Mouse (Mus musculus) liver, adult (tissue): ENCODE measurements around the gene Dsel.

Experiments used
- GATA4 ChIP-seq: IDR thresholded peaks from 2 replicates; pipeline ENCODE4 v1.6.1; 2014; ENCODE audit warnings: mild to moderate bottlenecking, low read length; ENCODE audit not compliant: insufficient replicate concordance

Gene Dsel

GRCm38 (mm10) chr1:111864779-111865165, at the start of gene Dsel:
Gene Dsel (minus strand): TSS chr1:111864918.
- TF ChIP-seq GATA4 = no peak

GRCm38 (mm10) chr1:111911424-111911823, 46.7 kb upstream of the Dsel start:
- no peak for TF ChIP-seq GATA4

- TF ChIP-seq GATA4 = no peak
These were observed 18.6 kb upstream of the Dsel start for GRCm38 (mm10) chr1:111883336-111883735.

GRCm38 (mm10) chr1:111875784-111876183, 11.1 kb upstream of the Dsel start:
- TF ChIP-seq GATA4 = no peak

GRCm38 (mm10) chr1:111873196-111873595, 8.5 kb upstream of the Dsel start:
- no peak for TF ChIP-seq GATA4

- no peak for TF ChIP-seq GATA4
These were observed 749 bp upstream of the Dsel start for GRCm38 (mm10) chr1:111865467-111865866.

- TF ChIP-seq GATA4 = no peak
These were observed 497 bp downstream of the Dsel start for GRCm38 (mm10) chr1:111864063-111864778.

- no peak for TF ChIP-seq GATA4
These were observed 6.9 kb downstream of the Dsel start for GRCm38 (mm10) chr1:111857852-111858251.

GRCm38 (mm10) chr1:111852439-111852838, 12.3 kb downstream of the Dsel start:
- TF ChIP-seq GATA4 = no peak

GRCm38 (mm10) chr1:111833583-111834225, 31.0 kb downstream of the Dsel start:
- no peak for TF ChIP-seq GATA4
